ENCODE assay signal across 17 mouse cellular contexts in the genomic region with DNA sequence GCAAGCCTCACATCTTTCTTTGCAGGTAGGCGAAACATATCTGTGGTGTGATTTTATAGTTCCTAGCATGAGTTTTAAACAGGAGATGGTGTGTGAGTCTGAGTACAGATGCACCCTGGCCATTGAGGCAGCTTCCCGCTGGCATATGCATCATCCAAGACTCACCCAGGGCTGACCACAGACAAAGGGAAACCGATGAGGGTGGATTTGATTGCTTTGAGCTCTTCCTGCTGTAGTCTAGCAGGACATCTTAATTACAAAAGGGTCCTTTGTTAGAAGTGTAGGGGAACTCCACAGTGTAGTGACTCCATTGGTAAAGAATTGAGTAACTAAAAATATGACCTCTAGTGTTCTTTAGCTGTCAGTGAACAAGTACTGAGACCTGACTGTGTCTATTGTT.
DNase-seq lines count a peak whose midpoint lies in the region; ATAC-seq lines count a peak whose summit lies in the region.
"Had no signal": no experiment of that assay in that cellular context is flagged by ENCODE, and none has a peak within 500 bp of the region (broad histone marks: within the 10 kb centered on the region; RNA-seq: fewer than 3 reads in every experiment).

No protein-coding gene starts in this region.

- ATAC-seq in heart, embryonic 13.5 days (ENCODE audit: extremely low read depth, insufficient number of reproducible peaks, low FRiP score, low TSS enrichment) = no peak
- no peak for ATAC-seq in frontal cortex, adult (ENCODE audit: low TSS enrichment)
- ATAC-seq: liver, postnatal 0 days; midbrain, embryonic 15.5 days; Patski had no signal

- H3K9me3 ChIP-seq in heart, embryonic 13.5 days = no peaks in the 10 kb centered on the region
- H3K9me3 ChIP-seq: forebrain, embryonic 10.5 days; megakaryocyte, embryonic 14.5 days; midbrain, embryonic 15.5 days had no signal

- no peak overlapping the region for H3K4me2 ChIP-seq in heart, embryonic 13.5 days
- H3K4me2 ChIP-seq: midbrain, embryonic 15.5 days had no signal

- H3K27ac ChIP-seq in heart, embryonic 13.5 days (replicated peaks) = peak overlapping the region; percentile 59; the same call in 1 of the 2 replicates
- H3K27ac ChIP-seq: forebrain, embryonic 10.5 days; midbrain, embryonic 15.5 days had no signal

- peaks cover 6% of the 10 kb centered on the region for H3K36me3 ChIP-seq in heart, embryonic 13.5 days
- H3K36me3 ChIP-seq: forebrain, embryonic 10.5 days; midbrain, embryonic 15.5 days had no signal

- no peak overlapping the region for H3K9ac ChIP-seq in heart, embryonic 13.5 days
- H3K9ac ChIP-seq: liver, postnatal 0 days; midbrain, embryonic 15.5 days had no signal

- H3K4me3 ChIP-seq in heart, embryonic 13.5 days = no peak overlapping the region
- H3K4me3 ChIP-seq: forebrain, embryonic 10.5 days; midbrain, embryonic 15.5 days had no signal

- 58% methylated on average over 3 of the region's 3 CpGs for WGBS in heart, embryonic 13.5 days

- no peak for DNase-seq in heart, adult 8-10 months (ENCODE audit: low spot score)
- peak; percentile 30 for DNase-seq in lung, postnatal 10 days
- DNase-seq in lung, postnatal 14 days = no peak
- peak; percentile 38 for DNase-seq in CD4-positive, CD25-positive, alpha-beta regulatory T cell, adult 2 months (ENCODE audit: low read depth, low spot score)
- peak; percentile 95 for DNase-seq in R1 (ENCODE audit: low read depth, low spot score)
- DNase-seq in adrenal gland, postnatal 14 days = no peak
- DNase-seq: cerebellum, adult 9-11 months; gastrocnemius, postnatal 25 days; kidney, adult 8-10 months; liver; liver, postnatal 0 days had no signal

- no peaks in the 10 kb centered on the region for H3K27me3 ChIP-seq in heart, embryonic 13.5 days (replicated peaks)
- H3K27me3 ChIP-seq: megakaryocyte, embryonic 14.5 days; midbrain, embryonic 15.5 days; Patski had no signal

- peaks cover 68% of the 10 kb centered on the region for H3K4me1 ChIP-seq in heart, embryonic 13.5 days
- H3K4me1 ChIP-seq: midbrain, embryonic 15.5 days had no signal

Comparison
In these comparisons a context has a peak if more than half of its experiments do, and no peak if none do; other contexts are left out.
1. DNase-seq: peak in lung, postnatal 10 days (single experiment), CD4-positive, CD25-positive, alpha-beta regulatory T cell, adult 2 months (single experiment) and R1 (single experiment); none in heart, adult 8-10 months (single experiment), lung, postnatal 14 days (single experiment) and adrenal gland, postnatal 14 days (single experiment).